Mouse (Mus musculus): ENCODE measurements around the gene Tex45.

Tex45 gene

GRCm38 (mm10) chr8:3536053-3536841 lies 65.6 kb downstream of the Tex45 start:
- Histone ChIP-seq H3K4me3 (replicated peaks; ENCODE audit: low read length) (peak overlapping the region; percentile 61), H3K9me3 (ENCODE audit: low read length) (no peaks in the 10 kb centered on the region), H3K4me1 (replicated peaks; ENCODE audit: low read depth, low read length) (peaks cover 58% of the 10 kb centered on the region), H3K27me3 (ENCODE audit: insufficient read depth, low read length) (no peaks in the 10 kb centered on the region), H3K36me3 (ENCODE audit: insufficient read depth, low read length) (peaks cover 81% of the 10 kb centered on the region)
- no peak for TF ChIP-seq POU5F1 (IDR thresholded peaks at IDR 0.05; ENCODE audit: borderline replicate concordance, low read length)
- TF ChIP-seq NANOG (IDR thresholded peaks at IDR 0.05; ENCODE audit: borderline replicate concordance, low read length): no peak
- no peak for TF ChIP-seq CTCF (conservative IDR thresholded peaks at IDR 0.05; ENCODE audit: low read length)

Measured in E14TG2a.4 (cell line).